Mouse (Mus musculus) regulatory T cell (primary cell): ENCODE data around the gene Rhbdd1.

Source experiments
- in situ Hi-C: fragments of 300-600 bp; cut with MboI, MseI; formaldehyde crosslinking; loops from one replicate; pipeline ENCODE4 v1.15.1; 2025; ENCODE audit warnings: high pct_unique_total_duplicates

The Rhbdd1 gene

GRCm38 (mm10) chr1:82316111-82316745 is at the start of gene Rhbdd1:
Gene Rhbdd1, plus strand, starts transcription at chr1:82316452.
- in situ Hi-C loops = loop anchor here (5.0 kb wide), 1 partner anchor 406 kb away; the partner anchor contains the start of gene Mff

GRCm38 (mm10) chr1:82267547-82267946 is 48.7 kb upstream of the Rhbdd1 start:
- in situ Hi-C loops = no loop called here

GRCm38 (mm10) chr1:82272231-82272630 is 44.0 kb upstream of the Rhbdd1 start:
- in situ Hi-C loops = no loop called here

- in situ Hi-C loops = no loop called here
Observed at GRCm38 (mm10) chr1:82273529-82273928, 42.7 kb upstream of the Rhbdd1 start.

- in situ Hi-C loops = no loop called here
Observed at GRCm38 (mm10) chr1:82274361-82274760, 41.9 kb upstream of the Rhbdd1 start.

GRCm38 (mm10) chr1:82279768-82280167 is 36.5 kb upstream of the Rhbdd1 start:
- in situ Hi-C loops = no loop called here

GRCm38 (mm10) chr1:82281823-82282222 is 34.4 kb upstream of the Rhbdd1 start:
- in situ Hi-C loops = no loop called here

- in situ Hi-C loops = no loop called here
Observed at GRCm38 (mm10) chr1:82282992-82283611, 33.1 kb upstream of the Rhbdd1 start.

- in situ Hi-C loops = no loop called here
Observed at GRCm38 (mm10) chr1:82283901-82284301, 32.4 kb upstream of the Rhbdd1 start.

GRCm38 (mm10) chr1:82284403-82284802 is 31.8 kb upstream of the Rhbdd1 start:
- in situ Hi-C loops = no loop called here

- in situ Hi-C loops = no loop called here
Observed at GRCm38 (mm10) chr1:82285461-82286189, 30.6 kb upstream of the Rhbdd1 start.

- in situ Hi-C loops = no loop called here
Observed at GRCm38 (mm10) chr1:82286190-82287051, 29.8 kb upstream of the Rhbdd1 start.

GRCm38 (mm10) chr1:82287052-82287775 is 29.0 kb upstream of the Rhbdd1 start:
- in situ Hi-C loops = no loop called here

- in situ Hi-C loops = no loop called here
Observed at GRCm38 (mm10) chr1:82287776-82288325, 28.4 kb upstream of the Rhbdd1 start.

GRCm38 (mm10) chr1:82288421-82288990 is 27.7 kb upstream of the Rhbdd1 start:
- in situ Hi-C loops = no loop called here

- in situ Hi-C loops = no loop called here
Observed at GRCm38 (mm10) chr1:82289116-82289989, 26.9 kb upstream of the Rhbdd1 start.

GRCm38 (mm10) chr1:82289990-82290681 is 26.1 kb upstream of the Rhbdd1 start:
- in situ Hi-C loops = loop anchor here (5.0 kb wide), 1 partner anchor 978 kb away; no protein-coding TSS in a partner anchor

- in situ Hi-C loops = loop anchor here (5.0 kb wide), 1 partner anchor 978 kb away; no protein-coding TSS in a partner anchor
Observed at GRCm38 (mm10) chr1:82290723-82291150, 25.5 kb upstream of the Rhbdd1 start.
